Mouse (Mus musculus): Measurements from ENCODE around the gene Arhgap31.
A peak's percentile ranks its signal among the peaks of the same experiment; 100 is the strongest.

The Arhgap31 gene

GRCm38 (mm10) chr16:38712581-38713403 is at the start of gene Arhgap31:
Gene Arhgap31 (minus strand): TSS chr16:38713274.
- DNase-seq (ENCODE audit: low spot score in 2 of 2), result peak; percentile 50 to 73

- DNase-seq (ENCODE audit: low spot score in 2 of 2), result no peak
Measured at GRCm38 (mm10) chr16:38762401-38762800, 49.3 kb upstream of the Arhgap31 start.

- DNase-seq (ENCODE audit: low spot score in 2 of 2), result no peak
Measured at GRCm38 (mm10) chr16:38761972-38762371, 48.9 kb upstream of the Arhgap31 start.

- no peak for DNase-seq (ENCODE audit: low spot score in 2 of 2)
Measured at GRCm38 (mm10) chr16:38760834-38761375, 47.8 kb upstream of the Arhgap31 start.

GRCm38 (mm10) chr16:38760239-38760638 is 47.2 kb upstream of the Arhgap31 start:
- no peak for DNase-seq (ENCODE audit: low spot score in 2 of 2)

- DNase-seq (ENCODE audit: low spot score in 2 of 2), result no peak
Measured at GRCm38 (mm10) chr16:38758104-38758861, 45.2 kb upstream of the Arhgap31 start.

- no peak for DNase-seq (ENCODE audit: low spot score in 2 of 2)
Measured at GRCm38 (mm10) chr16:38757626-38758025, 44.6 kb upstream of the Arhgap31 start.

- no peak for DNase-seq (ENCODE audit: low spot score in 2 of 2)
Measured at GRCm38 (mm10) chr16:38756572-38756971, 43.5 kb upstream of the Arhgap31 start.

GRCm38 (mm10) chr16:38756177-38756503 is 43.1 kb upstream of the Arhgap31 start:
- no peak for DNase-seq (ENCODE audit: low spot score in 2 of 2)

GRCm38 (mm10) chr16:38755452-38756176 is 42.5 kb upstream of the Arhgap31 start:
- DNase-seq (ENCODE audit: low spot score in 2 of 2), result no peak

GRCm38 (mm10) chr16:38753631-38754030 is 40.6 kb upstream of the Arhgap31 start:
- no peak for DNase-seq (ENCODE audit: low spot score in 2 of 2)

- no peak for DNase-seq (ENCODE audit: low spot score in 2 of 2)
Measured at GRCm38 (mm10) chr16:38750803-38751202, 37.7 kb upstream of the Arhgap31 start.

- no peak for DNase-seq (ENCODE audit: low spot score in 2 of 2)
Measured at GRCm38 (mm10) chr16:38743941-38744673, 31.0 kb upstream of the Arhgap31 start.

GRCm38 (mm10) chr16:38742659-38743131 is 29.6 kb upstream of the Arhgap31 start:
- DNase-seq (ENCODE audit: low spot score in 2 of 2), result no peak

- peak; percentile 12 to 45 for DNase-seq (ENCODE audit: low spot score in 2 of 2)
Measured at GRCm38 (mm10) chr16:38742113-38742658, 29.1 kb upstream of the Arhgap31 start, which contains the start of gene B4galt4. Gene B4galt4 (plus strand): TSS chr16:38742264.

GRCm38 (mm10) chr16:38741204-38741903 is 28.3 kb upstream of the Arhgap31 start:
- DNase-seq (ENCODE audit: low spot score in 2 of 2), result no peak

- DNase-seq (ENCODE audit: low spot score in 2 of 2), result no peak
Measured at GRCm38 (mm10) chr16:38730921-38731320, 17.8 kb upstream of the Arhgap31 start.

- DNase-seq (ENCODE audit: low spot score in 2 of 2), result no peak
Measured at GRCm38 (mm10) chr16:38729610-38730288, 16.7 kb upstream of the Arhgap31 start.

- DNase-seq (ENCODE audit: low spot score in 2 of 2), result no peak
Measured at GRCm38 (mm10) chr16:38729139-38729538, 16.1 kb upstream of the Arhgap31 start.

Measured in spleen, postnatal 10 days (tissue).